Mouse (Mus musculus) forebrain, embryonic 11.5 days (tissue): ENCODE data around the gene Lhb. TPM values are rescaled to one million over a fixed set of nuclear protein-coding genes. Genes with fewer than 3 reads are reported as not detected.
A peak's percentile ranks its signal among the peaks of the same experiment; 100 is the strongest.
"Not testable (repeated sequence)": the region's sequence is repeated elsewhere in the genome, so short reads cannot be mapped to it uniquely, and the experiment has no call there.

Experiments
- ATAC-seq: fragments of 200-750 bp; cut with Nextera tagmentation; replicated peaks from 2 replicates; pipeline ENCODE4 v1.8.0; 2017; ENCODE audit warnings: moderate TSS enrichment; ENCODE audit not compliant: low FRiP score
- DNase-seq: peaks from one replicate; pipeline ENCODE4 v3.0.0-alpha.2; 2017; ENCODE audit warnings: low spot score
- H3K27ac ChIP-seq: fragments of 300-500 bp; sonication (generic); 2 replicates; pipeline ENCODE4 v1.5.1; 2014; ENCODE audit warnings: low read depth, low read length
- H3K27me3 ChIP-seq: fragments of 300-500 bp; sonication (generic); 2 replicates; pipeline ENCODE4 v1.6.1; 2014; ENCODE audit warnings: mild to moderate bottlenecking, low read length, mixed read lengths; ENCODE audit not compliant: control insufficient read depth, insufficient read depth
- H3K36me3 ChIP-seq: fragments of 300-500 bp; sonication (generic); 2 replicates; pipeline ENCODE4 v1.6.1; 2014; ENCODE audit warnings: mild to moderate bottlenecking, low read length, moderate library complexity, mixed read lengths; ENCODE audit not compliant: control insufficient read depth, insufficient read depth
- H3K4me1 ChIP-seq: fragments of 300-500 bp; sonication (generic); replicated peaks from 2 replicates; pipeline ENCODE4 v1.6.1; 2014; ENCODE audit warnings: low read length, mixed read lengths; ENCODE audit not compliant: control insufficient read depth, insufficient read depth
- H3K4me2 ChIP-seq: fragments of 300-500 bp; sonication (generic); 2 replicates; pipeline ENCODE4 v1.6.1; 2014; ENCODE audit warnings: low read depth, mild to moderate bottlenecking, low read length, moderate library complexity, mixed read lengths; ENCODE audit not compliant: severe bottlenecking
- H3K4me3 ChIP-seq: fragments of 300-500 bp; sonication (generic); 2 replicates; pipeline ENCODE4 v1.5.1; 2014; ENCODE audit warnings: low read depth, low read length
- H3K9ac ChIP-seq: fragments of 300-500 bp; sonication (generic); 2 replicates; pipeline ENCODE4 v1.6.1; 2014; ENCODE audit warnings: low read length
- H3K9me3 ChIP-seq: fragments of 300-500 bp; sonication (generic); 2 replicates; pipeline ENCODE4 v1.6.1; 2016; ENCODE audit warnings: low read length, mixed read lengths; ENCODE audit not compliant: control insufficient read depth
- WGBS: fragments of 180-500 bp; shearing (Covaris S2); extraction: QIAGEN DNeasy Blood & Tissue Kit; methylation state at CpG from one replicate; pipeline ENCODE4 v1.1.7; 2014; 5-methylcytosine and 5-hydroxymethylcytosine counted together
- polyA plus RNA-seq: library from polyadenylated mRNA; unstranded; fragments of >200 nt; fragmentation: Nextera tagmentation; extraction: Ambion mirVana; gene quantifications from 2 replicates; pipeline ENCODE4 v1.2.1, GENCODE M21; 2014

The Lhb gene
- polyA plus RNA-seq, 1 experiment from 2014 or later = not detected

GRCm38 (mm10) chr7:45455932-45456696 is 35.5 kb downstream of the Lhb start:
- peaks cover 10% of the 10 kb centered on the region; the same call in 1 of the 2 replicates for H3K4me1 ChIP-seq
- WGBS = 77% methylated on average over 13 of the region's 13 CpGs
- ATAC-seq = no peak
- no peaks in the 10 kb centered on the region for H3K27me3 ChIP-seq
- DNase-seq = no peak
- no peak overlapping the region for H3K4me3 ChIP-seq
- H3K9me3 ChIP-seq = no peaks in the 10 kb centered on the region
- H3K36me3 ChIP-seq = peaks cover 3% of the 10 kb centered on the region; the same call in 1 of the 2 replicates
- no peak overlapping the region for H3K27ac ChIP-seq
- H3K9ac ChIP-seq = no peak overlapping the region
- no peak overlapping the region for H3K4me2 ChIP-seq

DNA sequence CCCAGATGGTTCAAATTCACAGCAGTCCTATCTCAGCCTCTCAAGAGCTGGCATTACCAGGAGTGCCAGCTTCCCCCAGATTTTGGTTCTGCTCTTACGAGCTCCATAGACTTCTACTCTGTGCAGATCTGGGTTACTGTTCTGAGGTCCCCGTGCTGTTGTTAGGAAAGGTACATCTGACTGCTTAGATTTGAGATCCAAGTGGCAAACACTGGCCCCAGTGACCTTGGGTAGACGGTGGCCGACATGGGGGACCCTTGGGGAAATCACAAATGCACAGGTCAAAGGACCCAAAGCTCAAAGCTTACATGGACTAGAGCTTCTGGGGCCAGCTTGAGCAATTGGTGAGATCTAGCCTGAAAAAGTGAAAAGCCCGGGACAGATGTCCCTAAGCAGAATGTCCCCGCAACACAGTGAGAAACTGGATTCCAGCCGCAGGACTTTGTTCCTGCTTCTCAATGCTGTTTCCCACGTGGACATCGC is 36.1 kb downstream of the Lhb start:
- H3K9me3 ChIP-seq = no peaks in the 10 kb centered on the region
- 70% methylated on average over 9 of the region's 9 CpGs for WGBS
- H3K4me1 ChIP-seq = peaks cover 10% of the 10 kb centered on the region; the same call in 1 of the 2 replicates
- no peak for DNase-seq
- H3K27me3 ChIP-seq = no peaks in the 10 kb centered on the region
- ATAC-seq = no peak
- H3K4me2 ChIP-seq = no peak overlapping the region
- peaks cover 3% of the 10 kb centered on the region; the same call in 1 of the 2 replicates for H3K36me3 ChIP-seq
- H3K4me3 ChIP-seq = no peak overlapping the region
- H3K27ac ChIP-seq = no peak overlapping the region
- H3K9ac ChIP-seq = no peak overlapping the region

GRCm38 (mm10) chr7:45457204-45458060 is 36.8 kb downstream of the Lhb start:
- Histone ChIP-seq H3K9me3 (no peaks in the 10 kb centered on the region), H3K27ac (no peak overlapping the region), H3K27me3 (no peaks in the 10 kb centered on the region), H3K4me3 (peak overlapping the region; percentile 82), H3K36me3 (peaks cover 3% of the 10 kb centered on the region; the same call in 1 of the 2 replicates), H3K4me1 (peaks cover 10% of the 10 kb centered on the region; the same call in 1 of the 2 replicates), H3K4me2 (peak overlapping the region; percentile 81), H3K9ac (no peak overlapping the region; the same call in 1 of the 2 replicates)
- ATAC-seq (no peak), DNase-seq (no peak)
- WGBS = 81% methylated on average over 9 of the region's 10 CpGs

DNA sequence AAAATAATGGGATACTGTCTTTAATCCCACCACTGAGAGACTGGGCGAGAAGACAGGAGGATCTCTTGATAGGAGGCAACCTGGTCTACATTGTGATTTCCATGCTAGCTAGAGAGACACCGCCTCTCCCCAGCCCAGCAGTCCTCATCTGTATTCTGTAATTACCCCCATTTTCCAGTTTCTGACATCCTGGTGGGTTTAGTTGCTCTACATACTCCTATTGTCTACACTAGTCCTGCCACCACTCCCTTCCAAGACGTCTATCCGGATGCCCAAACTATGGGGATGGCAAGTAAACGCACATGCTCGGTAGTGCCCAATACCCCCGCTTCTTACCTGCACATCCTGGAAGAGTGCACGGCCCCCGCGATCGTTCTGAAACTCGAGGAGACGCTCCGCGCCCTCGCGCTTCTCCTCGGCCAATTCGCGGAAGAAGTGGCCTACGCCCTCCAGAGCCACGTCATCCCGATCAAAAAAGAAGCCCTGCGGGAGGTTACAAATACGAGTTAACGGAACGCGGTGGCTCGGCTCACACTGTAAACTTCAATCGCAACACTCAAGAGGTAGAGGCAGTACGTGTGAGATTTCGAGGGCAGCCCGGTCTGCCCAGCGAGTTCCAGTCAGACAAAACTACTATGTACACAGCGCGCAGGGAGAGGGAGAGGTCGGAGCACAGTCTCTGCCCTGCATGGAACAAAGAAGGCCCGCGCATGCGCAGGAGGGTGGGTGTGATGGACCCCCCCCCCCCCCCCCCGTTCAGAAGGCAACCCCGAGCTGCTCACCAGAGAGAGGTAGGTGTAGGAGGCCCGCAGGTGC is 38.3 kb downstream of the Lhb start:
- H3K4me1 ChIP-seq = peaks cover 10% of the 10 kb centered on the region; the same call in 1 of the 2 replicates
- under 1% methylated on average over 42 of the region's 43 CpGs for WGBS
- H3K27ac ChIP-seq = peak overlapping the region; percentile 89
- no peaks in the 10 kb centered on the region for H3K9me3 ChIP-seq
- H3K27me3 ChIP-seq = no peaks in the 10 kb centered on the region
- peak overlapping the region; percentile 82 for H3K4me3 ChIP-seq
- peak overlapping the region; percentile 81 for H3K4me2 ChIP-seq
- peak overlapping the region; percentile 92 for H3K9ac ChIP-seq
- DNase-seq (peak; percentile 94), ATAC-seq (peak; percentile 74)
- H3K36me3 ChIP-seq = peaks cover 8% of the 10 kb centered on the region; the same call in 1 of the 2 replicates

GRCm38 (mm10) chr7:45459564-45460140 is 39.0 kb downstream of the Lhb start, which contains the start of gene Ftl1:
Gene Ftl1, minus strand, starts transcription at chr7:45459884.
- not testable (repeated sequence) for H3K27me3 ChIP-seq, H3K4me1 ChIP-seq, H3K9me3 ChIP-seq, H3K36me3 ChIP-seq
- Histone ChIP-seq H3K4me2 (peak within 1 kb of the TSS; percentile 81), H3K9ac (peak within 1 kb of the TSS; percentile 92), H3K27ac (peak within 1 kb of the TSS; percentile 89), H3K4me3 (peak within 1 kb of the TSS; percentile 82)
- ATAC-seq (peak; percentile 97), DNase-seq (peak; percentile 99)
- WGBS = under 1% methylated on average over 28 of the region's 37 CpGs

- H3K9ac ChIP-seq = peak overlapping the region; percentile 40
- WGBS = 73% methylated on average over 7 of the region's 7 CpGs
- peak overlapping the region; percentile 43 for H3K4me2 ChIP-seq
- ATAC-seq (no peak), DNase-seq (no peak)
- no peaks in the 10 kb centered on the region for H3K27me3 ChIP-seq
- H3K4me3 ChIP-seq = peak overlapping the region; percentile 82
- H3K9me3 ChIP-seq = no peaks in the 10 kb centered on the region
- peaks cover 10% of the 10 kb centered on the region; the same call in 1 of the 2 replicates for H3K4me1 ChIP-seq
- peak overlapping the region; percentile 57 for H3K27ac ChIP-seq
- H3K36me3 ChIP-seq = peaks cover 10% of the 10 kb centered on the region; the same call in 1 of the 2 replicates
Measured at GRCm38 (mm10) chr7:45460377-45460776, 39.8 kb downstream of the Lhb start.

DNA sequence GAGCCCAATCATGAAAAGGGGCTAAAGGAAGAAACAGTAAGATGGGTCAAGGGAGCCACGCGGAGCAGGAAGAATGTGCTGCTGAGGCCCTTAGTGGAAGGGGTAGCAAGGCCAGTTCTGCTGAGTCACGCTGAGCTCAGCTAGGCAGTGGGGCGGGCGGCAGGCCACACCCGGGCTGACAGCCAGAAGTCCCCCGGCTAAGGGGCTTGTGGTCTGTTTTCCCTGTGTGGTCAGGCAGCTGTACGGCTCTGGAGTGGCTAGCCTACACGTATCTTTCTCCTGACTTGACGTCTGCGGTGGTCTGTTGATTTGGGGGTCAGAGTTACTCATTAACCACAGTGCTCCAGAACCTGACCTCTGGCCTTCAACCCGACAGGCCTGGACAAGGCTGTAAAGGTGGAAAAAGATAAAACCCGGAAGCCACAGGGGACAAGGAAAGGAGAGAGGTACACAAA is 40.3 kb downstream of the Lhb start:
- ATAC-seq = no peak
- DNase-seq = peak; percentile 71
- Histone ChIP-seq H3K27me3 (no peaks in the 10 kb centered on the region), H3K27ac (peak overlapping the region; percentile 57), H3K9me3 (no peaks in the 10 kb centered on the region), H3K9ac (no peak overlapping the region), H3K4me1 (peaks cover 13% of the 10 kb centered on the region), H3K4me2 (no peak overlapping the region), H3K4me3 (no peak overlapping the region), H3K36me3 (peaks cover 10% of the 10 kb centered on the region; the same call in 1 of the 2 replicates)
- 54% methylated on average over 13 of the region's 13 CpGs for WGBS
